Mouse (Mus musculus): ENCODE results near the gene Serpinb2. TPM values are rescaled to one million over a fixed set of nuclear protein-coding genes. Genes with fewer than 3 reads are reported as not detected.

Gene Serpinb2
- polyA plus RNA-seq (2017; shearing (Covaris generic)): not detected

GRCm38 (mm10) chr1:107511252-107511651 is at the start of gene Serpinb2:
Serpinb2 (plus strand) TSS chr1:107511423.

Other genes starting within 250 kb of the Serpinb2 start
- gene Serpinb3b, start 233.1 kb upstream of the Serpinb2 start, polyA plus RNA-seq (2017; shearing (Covaris generic)): not detected
- gene Serpinb3c, start 233.1 kb upstream of the Serpinb2 start, polyA plus RNA-seq (2017; shearing (Covaris generic)): not detected
- not detected for gene Serpinb11, start 150.2 kb upstream of the Serpinb2 start, polyA plus RNA-seq (2017; shearing (Covaris generic))
- 0.27 TPM for gene Serpinb7, start 111.8 kb upstream of the Serpinb2 start, polyA plus RNA-seq (2017; shearing (Covaris generic))
- gene Serpinb8, start 78.6 kb downstream of the Serpinb2 start, polyA plus RNA-seq (2017; shearing (Covaris generic)): not detected